Mouse (Mus musculus) MEL (cell line): ENCODE measurements around the gene Cpeb4. TPM values are rescaled to one million over a fixed set of nuclear protein-coding genes. Genes with fewer than 3 reads are reported as not detected.

Source experiments
- DNase-seq: peaks from one replicate; pipeline ENCODE4 v3.0.0; 2011; ENCODE audit warnings: low read depth, low spot score
- H3K27ac ChIP-seq: 2 replicates; pipeline ENCODE4 v1.5.1; 2012; ENCODE audit warnings: low read depth, mild to moderate bottlenecking, control low read depth, low read length, moderate library complexity; ENCODE audit not compliant: control insufficient read depth
- H3K27me3 ChIP-seq, 2 experiments: fragments of 150-350 bp in 1 of 2; sonication (generic) in 1 of 2; 2 replicates each; pipeline ENCODE4 v1.6.1; 2012; ENCODE audit warnings: low read length in 2 of 2, mild to moderate bottlenecking in 2 of 2, improper control_type of control experiment in 1 of 2, moderate library complexity in 1 of 2; ENCODE audit not compliant: insufficient read depth in 2 of 2, control insufficient read depth in 1 of 2
- H3K36me3 ChIP-seq, 2 experiments: 2 replicates each; pipeline ENCODE4 v1.6.1; 2012 to 2014; ENCODE audit warnings: low read length in 2 of 2, improper control_type of control experiment in 1 of 2, inconsistent platforms in 1 of 2, mild to moderate bottlenecking in 1 of 2; ENCODE audit not compliant: insufficient read depth in 2 of 2, control insufficient read depth in 1 of 2
- H3K4me1 ChIP-seq, 2 experiments: fragments of 150-350 bp in 1 of 2; sonication (generic) in 1 of 2; 2 replicates each; pipeline ENCODE4 v1.6.1; 2012; ENCODE audit warnings: low read length in 2 of 2, improper control_type of control experiment in 1 of 2, mild to moderate bottlenecking in 1 of 2; ENCODE audit not compliant: insufficient read depth in 2 of 2, control insufficient read depth in 1 of 2
- H3K4me3 ChIP-seq, 2 experiments: fragments of 150-350 bp in 1 of 2; sonication (generic) in 1 of 2; 2 replicates each; pipeline ENCODE4 v1.5.1; 2012; ENCODE audit warnings: low read depth in 2 of 2, low read length in 2 of 2, mild to moderate bottlenecking in 2 of 2, moderate library complexity in 2 of 2, control low read depth in 1 of 2, improper control_type of control experiment in 1 of 2; ENCODE audit not compliant: control insufficient read depth in 1 of 2, insufficient read depth in 1 of 2
- H3K79me2 ChIP-seq: 2 replicates; pipeline ENCODE4 v1.6.1; 2012; ENCODE audit warnings: mild to moderate bottlenecking, low read length, moderate library complexity; ENCODE audit not compliant: control insufficient read depth, poor library complexity, insufficient read depth
- H3K9ac ChIP-seq: 2 replicates; pipeline ENCODE4 v1.6.1; 2012; ENCODE audit warnings: low read depth, mild to moderate bottlenecking, control low read depth, low read length, moderate library complexity; ENCODE audit not compliant: control insufficient read depth, poor library complexity, severe bottlenecking
- H3K9me3 ChIP-seq: fragments of 150-350 bp; sonication (generic); replicated peaks from 2 replicates; pipeline ENCODE4 v1.6.1; 2012; ENCODE audit warnings: mild to moderate bottlenecking, low read length, improper control_type of control experiment, moderate library complexity; ENCODE audit not compliant: insufficient read depth
- BHLHE40 ChIP-seq: IDR thresholded peaks from 2 replicates; pipeline ENCODE4 v1.6.1; 2012; ENCODE audit warnings: low read depth, mild to moderate bottlenecking, inconsistent platforms, low read length, improper control_type of control experiment, borderline replicate concordance
- CHD1 ChIP-seq: IDR thresholded peaks from 2 replicates; pipeline ENCODE4 v1.6.1; 2012; ENCODE audit warnings: low read depth, mild to moderate bottlenecking, inconsistent platforms, low read length, improper control_type of control experiment
- CTCF ChIP-seq, 3 experiments: IDR thresholded peaks in 2 of 3; conservative IDR thresholded peaks in 1 of 3; 2 replicates each; pipeline ENCODE4 v1.5.1; 2011 to 2012; ENCODE audit warnings: low read length in 3 of 3, low read depth in 2 of 3, mild to moderate bottlenecking in 2 of 3, improper control_type of control experiment in 1 of 3, inconsistent platforms in 1 of 3, mixed read lengths in 1 of 3, moderate library complexity in 1 of 3; ENCODE audit not compliant: control insufficient read depth in 1 of 3, insufficient read depth in 1 of 3, poor library complexity in 1 of 3, severe bottlenecking in 1 of 3
- EP300 ChIP-seq, 2 experiments: IDR thresholded peaks; 2 replicates each; pipeline ENCODE4 v1.6.1; 2011; ENCODE audit warnings: improper control_type of control experiment in 2 of 2, low read length in 2 of 2, low read depth in 1 of 2, mild to moderate bottlenecking in 1 of 2
- ETS1 ChIP-seq: IDR thresholded peaks from 2 replicates; pipeline ENCODE4 v1.6.1; 2012; ENCODE audit warnings: low read depth, mild to moderate bottlenecking, inconsistent platforms, low read length, improper control_type of control experiment, moderate library complexity
- GABPA ChIP-seq: IDR thresholded peaks from 2 replicates; pipeline ENCODE4 v1.6.1; 2012; ENCODE audit warnings: low read depth, mild to moderate bottlenecking, inconsistent platforms, low read length, improper control_type of control experiment, moderate library complexity
- GATA1 ChIP-seq: IDR thresholded peaks from 2 replicates; pipeline ENCODE4 v1.6.1; 2011; ENCODE audit warnings: low read depth, low read length, improper control_type of control experiment
- KAT2A ChIP-seq: conservative IDR thresholded peaks from 2 replicates; pipeline ENCODE4 v1.6.1; 2012; ENCODE audit warnings: low read depth, low read length, improper control_type of control experiment, inconsistent platforms
- MAX ChIP-seq: IDR thresholded peaks from 2 replicates; pipeline ENCODE4 v1.6.1; 2011; ENCODE audit warnings: low read length, improper control_type of control experiment
- MAZ ChIP-seq: IDR thresholded peaks from 2 replicates; pipeline ENCODE4 v1.6.1; 2012; ENCODE audit warnings: low read depth, mild to moderate bottlenecking, inconsistent platforms, low read length, improper control_type of control experiment
- MXI1 ChIP-seq: IDR thresholded peaks from 2 replicates; pipeline ENCODE4 v1.6.1; 2011; ENCODE audit warnings: mild to moderate bottlenecking, low read depth, low read length, improper control_type of control experiment
- MYB ChIP-seq: IDR thresholded peaks from 2 replicates; pipeline ENCODE4 v1.6.1; 2011; ENCODE audit warnings: mild to moderate bottlenecking, low read depth, low read length, improper control_type of control experiment
- MYC ChIP-seq: IDR thresholded peaks from 2 replicates; pipeline ENCODE4 v1.6.1; 2011; ENCODE audit warnings: low read depth, mild to moderate bottlenecking, low read length, improper control_type of control experiment, moderate library complexity
- NRF1 ChIP-seq: IDR thresholded peaks from 2 replicates; pipeline ENCODE4 v1.6.1; 2014; ENCODE audit warnings: low read depth, mild to moderate bottlenecking, inconsistent platforms, low read length, improper control_type of control experiment, moderate library complexity; ENCODE audit not compliant: poor library complexity, insufficient read depth, severe bottlenecking
- POLR2A ChIP-seq, 2 experiments: IDR thresholded peaks; 2 replicates each; pipeline ENCODE4 v1.6.1; 2011 to 2012; ENCODE audit warnings: low read length in 2 of 2, mild to moderate bottlenecking in 2 of 2, control low read depth in 1 of 2, improper control_type of control experiment in 1 of 2, low read depth in 1 of 2, moderate library complexity in 1 of 2; ENCODE audit not compliant: control insufficient read depth in 1 of 2, insufficient read depth in 1 of 2, poor library complexity in 1 of 2
- POLR2AphosphoS2 ChIP-seq: IDR thresholded peaks from 2 replicates; pipeline ENCODE4 v1.6.1; 2011; ENCODE audit warnings: low read length, improper control_type of control experiment
- RAD21 ChIP-seq: IDR thresholded peaks from 2 replicates; pipeline ENCODE4 v1.6.1; 2011; ENCODE audit warnings: mild to moderate bottlenecking, low read depth, low read length, improper control_type of control experiment
- RCOR1 ChIP-seq: IDR thresholded peaks from 2 replicates; pipeline ENCODE4 v1.6.1; 2012; ENCODE audit warnings: low read depth, mild to moderate bottlenecking, inconsistent platforms, low read length, improper control_type of control experiment
- TAL1 ChIP-seq: IDR thresholded peaks from 2 replicates; pipeline ENCODE4 v1.6.1; 2012; ENCODE audit warnings: mild to moderate bottlenecking, inconsistent platforms, low read length, moderate library complexity, mixed read lengths
- TBP ChIP-seq: IDR thresholded peaks from 2 replicates; pipeline ENCODE4 v1.8.0; 2011; ENCODE audit warnings: low read depth, low read length, improper control_type of control experiment
- TCF12 ChIP-seq: IDR thresholded peaks from 2 replicates; pipeline ENCODE4 v1.6.1; 2014; ENCODE audit warnings: low read depth, mild to moderate bottlenecking, inconsistent platforms, low read length, improper control_type of control experiment, moderate library complexity
- UBTF ChIP-seq: IDR thresholded peaks from 2 replicates; pipeline ENCODE4 v1.6.1; 2012; ENCODE audit warnings: low read depth, mild to moderate bottlenecking, inconsistent platforms, low read length, improper control_type of control experiment, moderate library complexity, borderline replicate concordance; ENCODE audit not compliant: insufficient read depth
- USF1 ChIP-seq: IDR thresholded peaks from 2 replicates; pipeline ENCODE4 v1.6.1; 2014; ENCODE audit warnings: low read depth, mild to moderate bottlenecking, inconsistent platforms, low read length, improper control_type of control experiment, moderate library complexity
- USF2 ChIP-seq, 2 experiments: IDR thresholded peaks; 2 replicates each; pipeline ENCODE4 v1.6.1; 2011 to 2012; ENCODE audit warnings: improper control_type of control experiment in 2 of 2, low read length in 2 of 2, borderline replicate concordance in 1 of 2, inconsistent platforms in 1 of 2, low read depth in 1 of 2, mild to moderate bottlenecking in 1 of 2; ENCODE audit not compliant: insufficient read depth in 1 of 2
- ZKSCAN1 ChIP-seq: IDR thresholded peaks from 2 replicates; pipeline ENCODE4 v1.6.1; 2012; ENCODE audit warnings: low read depth, mild to moderate bottlenecking, inconsistent platforms, low read length, improper control_type of control experiment, moderate library complexity
- ZMIZ1 ChIP-seq: IDR thresholded peaks from 2 replicates; pipeline ENCODE4 v1.6.1; 2012; ENCODE audit warnings: low read depth, mild to moderate bottlenecking, inconsistent platforms, low read length, improper control_type of control experiment, moderate library complexity
- ZNF384 ChIP-seq: IDR thresholded peaks from 2 replicates; pipeline ENCODE4 v1.6.1; 2012; ENCODE audit warnings: low read depth, mild to moderate bottlenecking, inconsistent platforms, low read length, improper control_type of control experiment
- polyA plus RNA-seq, 2 experiments: library from polyadenylated mRNA; stranded (reverse) in 1 of 2; unstranded in 1 of 2; fragments of >175 nt in 1 of 2; fragments of >200 nt in 1 of 2; gene quantifications; 2 replicates each; pipeline versions ENCODE4 v1.2.1 to v1.2.4; 2012; ENCODE audit warnings: low replicate concordance in 2 of 2, low read depth in 1 of 2; ENCODE audit not compliant: insufficient read length in 2 of 2, insufficient read depth in 1 of 2, missing spikeins in 1 of 2
- total RNA-seq: library from RNA; depleted of rRNA; stranded (reverse); fragments of 300-350 nt; gene quantifications from 2 replicates; pipeline ENCODE4 v1.2.3, GENCODE M21; 2012

Cpeb4 gene
- total and polyA plus RNA-seq, 3 experiments = 3.8 to 4.9 TPM; not detected in 1

- TF ChIP-seq TCF12 = no peak
- no peak for TF ChIP-seq USF2 (IDR thresholded peaks at IDR 0.05; ENCODE audit: borderline replicate concordance in 1 of 2, insufficient read depth in 1 of 2, low read depth in 1 of 2, low read length in 2 of 2)
Observed at GRCm38 (mm10) chr11:31822556-31822955, 49.5 kb upstream of the Cpeb4 start (continued).

GRCm38 (mm10) chr11:31823513-31823912 is 48.5 kb upstream of the Cpeb4 start:
- DNase-seq = no peak
- peaks cover 2 to 27% of the 10 kb centered on the region in 2 experiments for H3K4me1 ChIP-seq
- H3K27me3 ChIP-seq = 0 out of 4 replicates have a peak, but pooled peaks cover 0 to 2% of the 10 kb centered on the region in 2 experiments
- no peaks in the 10 kb centered on the region for H3K9me3 ChIP-seq
- no peak overlapping the region for H3K9ac ChIP-seq
- H3K27ac ChIP-seq = no peak overlapping the region
- no peaks in the 10 kb centered on the region for H3K79me2 ChIP-seq
- no peak overlapping the region for H3K4me3 ChIP-seq
- no peak for TF ChIP-seq ZKSCAN1
- no peak for TF ChIP-seq GABPA
- TF ChIP-seq MXI1 = no peak
- TF ChIP-seq ZMIZ1 = no peak
- no peak for TF ChIP-seq POLR2A (IDR thresholded peaks at IDR 0.05; ENCODE audit: control insufficient read depth in 1 of 2, insufficient read depth in 1 of 2, low read depth in 1 of 2, low read length in 2 of 2, poor library complexity in 1 of 2)
- no peak for TF ChIP-seq TCF12
- TF ChIP-seq TAL1 = no peak
- TF ChIP-seq MAX = no peak
- no peak for TF ChIP-seq USF1
- TF ChIP-seq, all 39 proteins: peak for 0
- peaks cover 0 to 2% of the 10 kb centered on the region in 2 experiments; a peak in 1 of 4 replicates for H3K36me3 ChIP-seq

- Histone ChIP-seq H3K27ac (no peak overlapping the region), H3K9me3 (no peaks in the 10 kb centered on the region), H3K9ac (no peak overlapping the region), H3K4me3 (no peak overlapping the region), H3K27me3 (0 out of 4 replicates have a peak, but pooled peaks cover 0 to 2% of the 10 kb centered on the region in 2 experiments), H3K36me3 (peaks cover 0 to 2% of the 10 kb centered on the region in 2 experiments; a peak in 1 of 4 replicates), H3K79me2 (no peaks in the 10 kb centered on the region), H3K4me1 (peaks cover 2 to 27% of the 10 kb centered on the region in 2 experiments)
- DNase-seq = peak; percentile 64
- TF ChIP-seq GATA1 (no peak), MAX (peak; percentile 29; the same call in 1 of the 2 replicates), MYC (no peak), ZNF384 (no peak), RCOR1 (peak; percentile 64; the same call in 1 of the 2 replicates), NRF1 (no peak), MYB (no peak), ZKSCAN1 (no peak), CTCF (IDR thresholded peaks at IDR 0.05 in 2 of 3, conservative IDR thresholded peaks at IDR 0.05 in 1 of 3; ENCODE audit: control insufficient read depth in 1 of 3, insufficient read depth in 1 of 3, low read depth in 2 of 3, low read length in 3 of 3, poor library complexity in 1 of 3, severe bottlenecking in 1 of 3) (no peak), MAZ (no peak), POLR2AphosphoS2 (no peak), CHD1 (no peak), USF1 (peak; percentile 76), ETS1 (peak; percentile 83), KAT2A (no peak), TCF12 (peak; percentile 39; the same call in 1 of the 2 replicates), ZMIZ1 (no peak), EP300 (IDR thresholded peaks at IDR 0.05; ENCODE audit: low read depth in 1 of 2, low read length in 2 of 2) (0 out of 4 replicates have a peak, but pooled peaks of 1 of the 2 experiments have one; percentile 22), UBTF (no peak), RAD21 (no peak), USF2 (IDR thresholded peaks at IDR 0.05; ENCODE audit: borderline replicate concordance in 1 of 2, insufficient read depth in 1 of 2, low read depth in 1 of 2, low read length in 2 of 2) (no peak), BHLHE40 (0 out of 2 replicates have a peak, but pooled peaks have one; percentile 40), TBP (peak; percentile 68)
Observed at GRCm38 (mm10) chr11:31824504-31825166, 47.4 kb upstream of the Cpeb4 start.
